Mouse (Mus musculus) thymus, adult 2 months (tissue): Measurements from ENCODE around the gene Npy5r. TPM values are rescaled to one million over a fixed set of nuclear protein-coding genes. Genes with fewer than 3 reads are reported as not detected.

Experiments used
- DNase-seq: peaks from one replicate; pipeline ENCODE4 v3.0.0; 2021
- H3K27ac ChIP-seq: fragments of 200-500 bp; 2 replicates; pipeline ENCODE4 v1.5.1; 2012; ENCODE audit warnings: low read length, control low read depth; ENCODE audit not compliant: control insufficient read depth, insufficient read depth
- H3K27me3 ChIP-seq: fragments of 200-500 bp; 2 replicates; pipeline ENCODE4 v1.6.1; 2012; ENCODE audit warnings: mild to moderate bottlenecking, low read length, moderate library complexity, mixed read lengths; ENCODE audit not compliant: control insufficient read depth, insufficient read depth
- H3K36me3 ChIP-seq: fragments of 200-500 bp; 2 replicates; pipeline ENCODE4 v1.6.1; 2012; ENCODE audit warnings: mild to moderate bottlenecking, low read length, moderate library complexity; ENCODE audit not compliant: control insufficient read depth, insufficient read depth
- H3K4me1 ChIP-seq: fragments of 200-500 bp; replicated peaks from 2 replicates; pipeline ENCODE4 v1.6.1; 2012; ENCODE audit warnings: low read length; ENCODE audit not compliant: control insufficient read depth, insufficient read depth
- H3K4me3 ChIP-seq: fragments of 200-500 bp; 2 replicates; pipeline ENCODE4 v1.5.1; 2012; ENCODE audit warnings: mild to moderate bottlenecking, low read length, control low read depth, moderate library complexity; ENCODE audit not compliant: control insufficient read depth, insufficient read depth
- CTCF ChIP-seq: fragments of 200-500 bp; IDR thresholded peaks from 2 replicates; pipeline ENCODE4 v1.5.1; 2012; ENCODE audit warnings: mild to moderate bottlenecking, control low read depth, low read length, moderate library complexity, borderline replicate concordance; ENCODE audit not compliant: control insufficient read depth, poor library complexity, insufficient read depth; ENCODE audit errors: extremely low read depth
- POLR2A ChIP-seq: fragments of 200-500 bp; IDR thresholded peaks from 2 replicates; pipeline ENCODE4 v1.6.1; 2012; ENCODE audit warnings: mild to moderate bottlenecking, low read length, control low read depth, moderate library complexity; ENCODE audit not compliant: control insufficient read depth, poor library complexity, insufficient read depth; ENCODE audit errors: extremely low read depth
- WGBS: fragments of 180-500 bp; shearing (Covaris S2); methylation state at CpG from one replicate; pipeline ENCODE4 v1.1.7; 2018; 5-methylcytosine and 5-hydroxymethylcytosine counted together
- polyA plus RNA-seq: library from polyadenylated mRNA; depleted of rRNA; stranded (reverse); fragments of >200 nt; gene quantifications from 2 replicates; pipeline ENCODE4 v1.2.3, GENCODE M21; 2012; rRNA removed

The Npy5r gene
- polyA plus RNA-seq, 1 experiment = not detected

GRCm38 (mm10) chr8:66696970-66697843 lies 9.3 kb upstream of the Npy5r start, which contains the start of gene Npy1r:
TSS of gene Npy1r (plus strand) at chr8:66697192.
- DNase-seq = no peak
- Histone ChIP-seq H3K36me3 (no peaks in the 10 kb centered on the region), H3K4me1 (no peaks in the 10 kb centered on the region), H3K4me3 (no peak within 1 kb of the TSS), H3K27ac (no peak within 1 kb of the TSS), H3K27me3 (no peaks in the 10 kb centered on the region)
- TF ChIP-seq CTCF = no peak
- TF ChIP-seq POLR2A = no peak
- WGBS = 7% methylated on average over 30 of the region's 30 CpGs

DNA sequence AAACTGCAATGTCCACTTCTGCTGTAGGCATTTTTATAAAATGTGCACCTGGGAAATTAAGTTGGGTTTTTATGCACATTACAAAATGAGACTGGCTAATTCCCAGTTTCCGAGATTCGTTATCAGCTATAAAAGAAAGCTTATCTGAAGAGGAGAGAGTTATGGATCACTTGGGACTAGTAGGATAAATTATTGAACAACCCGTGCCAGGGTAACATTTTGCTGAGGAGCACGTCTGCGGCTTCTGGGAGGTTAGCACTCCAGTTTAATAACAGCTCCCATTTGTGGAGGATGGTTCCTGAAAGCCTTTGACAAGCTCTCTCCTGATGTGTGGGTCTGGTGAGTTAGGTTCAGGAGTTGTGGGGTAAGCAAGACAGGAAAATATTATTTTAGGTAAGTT lies 2.5 kb upstream of the Npy5r start:
- H3K4me1 ChIP-seq = no peaks in the 10 kb centered on the region
- 81% methylated on average over 5 of the region's 5 CpGs for WGBS
- no peaks in the 10 kb centered on the region for H3K36me3 ChIP-seq
- no peaks in the 10 kb centered on the region for H3K27me3 ChIP-seq
- TF ChIP-seq POLR2A (no peak), CTCF (no peak)
- no peak overlapping the region for H3K4me3 ChIP-seq
- no peak overlapping the region for H3K27ac ChIP-seq
- DNase-seq = no peak

DNA sequence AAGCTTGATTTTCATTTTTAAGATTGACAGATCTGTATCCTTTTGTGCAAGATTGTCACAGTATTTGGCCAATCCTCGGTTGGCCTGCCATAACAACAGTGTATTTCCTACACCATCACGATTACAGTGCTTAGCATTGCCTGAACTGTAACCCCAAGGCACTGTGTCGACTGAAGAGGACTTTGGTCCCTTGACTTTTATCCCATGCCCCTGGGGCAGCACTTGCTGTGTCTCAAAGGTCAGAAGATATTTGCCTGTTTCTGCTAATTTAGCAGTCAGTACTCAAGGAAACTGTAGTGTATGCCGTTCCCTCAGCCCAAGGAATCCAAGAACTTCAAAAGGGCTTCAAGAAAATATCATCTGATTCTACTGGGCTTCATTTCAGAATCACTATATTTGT lies 871 bp upstream of the Npy5r start:
- no peak for DNase-seq
- Histone ChIP-seq H3K36me3 (no peaks in the 10 kb centered on the region), H3K27me3 (no peaks in the 10 kb centered on the region), H3K27ac (no peak overlapping the region), H3K4me1 (no peaks in the 10 kb centered on the region), H3K4me3 (no peak overlapping the region)
- TF ChIP-seq CTCF (no peak), POLR2A (no peak)
- WGBS = 57% methylated on average over 4 of the region's 4 CpGs

DNA sequence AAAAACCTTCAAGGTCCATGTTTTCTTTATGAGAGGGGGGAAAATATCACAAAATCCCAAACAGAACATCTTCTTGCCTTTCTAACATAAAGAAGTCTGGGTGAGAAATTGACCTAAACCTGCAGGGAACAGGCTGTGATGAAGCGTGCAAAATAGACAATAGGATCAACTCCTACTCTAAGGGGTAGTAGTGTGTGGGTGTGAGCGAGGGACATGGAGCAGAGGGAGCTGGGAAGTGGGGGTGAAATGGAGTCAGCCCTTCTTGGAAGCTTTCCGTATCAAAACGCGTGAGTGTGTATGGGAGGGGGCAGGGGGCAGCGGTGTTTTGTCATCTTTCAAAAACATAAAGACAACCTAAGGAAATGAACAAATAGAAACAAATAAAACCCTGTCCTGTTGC lies 467 bp upstream of the Npy5r start:
- Histone ChIP-seq H3K36me3 (no peaks in the 10 kb centered on the region), H3K4me1 (no peaks in the 10 kb centered on the region), H3K27ac (no peak overlapping the region), H3K4me3 (no peak overlapping the region), H3K27me3 (no peaks in the 10 kb centered on the region)
- no peak for TF ChIP-seq CTCF
- WGBS = 61% methylated on average over 6 of the region's 6 CpGs
- no peak for DNase-seq

DNA sequence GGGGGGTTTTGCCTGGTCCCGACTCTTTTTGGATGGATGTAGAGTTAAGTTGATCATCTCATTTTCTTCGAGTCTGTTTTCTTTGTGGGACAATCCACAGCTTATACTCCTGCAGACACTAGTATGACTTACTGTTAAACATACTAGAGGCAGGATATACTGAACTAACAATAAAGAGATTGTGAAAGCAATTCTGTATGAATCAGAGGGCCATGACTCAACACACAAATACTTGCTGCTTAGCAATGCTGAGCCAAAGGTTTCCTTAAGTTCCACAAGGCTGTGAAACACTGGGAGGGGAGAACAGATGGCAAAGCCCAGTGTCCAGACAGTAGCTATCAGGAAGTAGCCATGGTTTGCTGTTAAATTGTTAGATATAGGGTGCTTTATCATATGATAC lies 6.7 kb downstream of the Npy5r start:
- Histone ChIP-seq H3K4me1 (no peaks in the 10 kb centered on the region), H3K4me3 (no peak overlapping the region), H3K27ac (no peak overlapping the region), H3K27me3 (no peaks in the 10 kb centered on the region), H3K36me3 (no peaks in the 10 kb centered on the region)
- no peak for TF ChIP-seq CTCF
- TF ChIP-seq POLR2A = no peak
- WGBS = 77% methylated on average over 2 of the region's 2 CpGs
- DNase-seq = no peak

DNA sequence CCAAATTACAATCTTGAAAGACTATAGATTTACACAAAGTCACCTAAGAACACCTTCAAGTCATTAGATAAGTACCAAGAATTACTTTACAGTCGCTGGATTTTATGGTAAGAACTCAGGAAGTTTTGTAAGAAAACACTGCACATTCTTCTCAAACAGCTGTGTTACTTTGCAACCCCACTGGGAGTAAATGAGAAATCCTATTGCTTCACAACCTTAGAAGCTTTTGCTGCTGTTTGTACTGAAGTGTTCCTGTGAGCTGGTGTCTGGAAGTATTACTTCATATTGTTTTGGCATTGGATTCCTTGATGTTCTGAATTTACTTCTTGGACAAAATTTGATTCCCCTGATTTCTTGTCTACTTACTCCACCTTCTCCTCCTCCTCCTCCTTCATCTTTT lies 57.2 kb downstream of the Npy5r start:
- TF ChIP-seq CTCF = no peak
- TF ChIP-seq POLR2A = no peak
- no peak for DNase-seq
- WGBS = 66% methylated on average over 1 of the region's 1 CpGs
- H3K27ac ChIP-seq = no peak overlapping the region
- no peaks in the 10 kb centered on the region for H3K27me3 ChIP-seq
- H3K36me3 ChIP-seq = no peaks in the 10 kb centered on the region
- no peaks in the 10 kb centered on the region for H3K4me1 ChIP-seq
- no peak overlapping the region for H3K4me3 ChIP-seq

Other genes starting within 250 kb of the Npy5r start
- 2.4 and 2.5 TPM in 2 replicates for gene Tma16, start 201.6 kb downstream of the Npy5r start, polyA plus RNA-seq
- gene Tktl2, start 176.4 kb downstream of the Npy5r start, polyA plus RNA-seq = not detected in 2 replicates
- gene Npy1r, start 9.1 kb upstream of the Npy5r start, polyA plus RNA-seq = 0.77 and 1.1 TPM in 2 replicates
- 5.6 and 10.2 TPM in 2 replicates for gene Naf1, start 172.1 kb upstream of the Npy5r start, polyA plus RNA-seq